Mouse (Mus musculus) kidney, postnatal 0 days (tissue): ENCODE measurements around the gene Shisa7. TPM values are rescaled to one million over a fixed set of nuclear protein-coding genes. Genes with fewer than 3 reads are reported as not detected.
A peak's percentile ranks its signal among the peaks of the same experiment; 100 is the strongest.
"Not testable (repeated sequence)": the region's sequence is repeated elsewhere in the genome, so short reads cannot be mapped to it uniquely, and the experiment has no call there.

ENCODE experiments used
- ATAC-seq: fragments of 200-750 bp; cut with Nextera tagmentation; replicated peaks from 2 replicates; pipeline ENCODE4 v1.8.0; 2017; ENCODE audit warnings: low read depth, moderate number of reproducible peaks, moderate TSS enrichment, moderate library complexity; ENCODE audit not compliant: low FRiP score
- DNase-seq: peaks from one replicate; pipeline ENCODE4 v3.0.0-alpha.2; 2016; ENCODE audit warnings: low spot score
- H3K27ac ChIP-seq: fragments of 300-500 bp; sonication (generic); 2 replicates; pipeline ENCODE4 v1.5.1; 2014; ENCODE audit warnings: mild to moderate bottlenecking
- H3K27me3 ChIP-seq: fragments of 300-500 bp; sonication (generic); 2 replicates; pipeline ENCODE4 v1.6.1; 2014; ENCODE audit warnings: low read length, mixed read lengths; ENCODE audit not compliant: insufficient read depth
- H3K36me3 ChIP-seq: fragments of 300-500 bp; sonication (generic); 2 replicates; pipeline ENCODE4 v1.6.1; 2014; ENCODE audit warnings: low read length, mixed read lengths; ENCODE audit not compliant: insufficient read depth
- H3K4me1 ChIP-seq: fragments of 300-500 bp; sonication (generic); replicated peaks from 2 replicates; pipeline ENCODE4 v1.6.1; 2014; ENCODE audit warnings: antibody characterized with exemption, low read length, mixed read lengths; ENCODE audit not compliant: insufficient read depth
- H3K4me2 ChIP-seq: fragments of 300-500 bp; sonication (generic); 2 replicates; pipeline ENCODE4 v1.6.1; 2014; ENCODE audit warnings: mild to moderate bottlenecking, low read length, moderate library complexity, mixed read lengths
- H3K4me3 ChIP-seq: fragments of 300-500 bp; sonication (generic); replicated peaks from 2 replicates; pipeline ENCODE4 v1.5.1; 2014; ENCODE audit warnings: low read depth, low read length
- H3K9ac ChIP-seq: fragments of 300-500 bp; sonication (generic); 2 replicates; pipeline ENCODE4 v1.6.1; 2014; ENCODE audit warnings: low read depth, low read length
- H3K9me3 ChIP-seq: fragments of 300-500 bp; sonication (generic); replicated peaks from 2 replicates; pipeline ENCODE4 v1.6.1; 2016; ENCODE audit warnings: low read length, inconsistent platforms, mixed read lengths
- CTCF ChIP-seq: IDR thresholded peaks from 2 replicates; pipeline ENCODE4 v1.5.1; 2016; ENCODE audit warnings: antibody characterized with exemption, low read depth, mild to moderate bottlenecking, moderate library complexity
- WGBS: fragments of 180-500 bp; shearing (Covaris S2); extraction: QIAGEN DNeasy Blood & Tissue Kit; methylation state at CpG from one replicate; pipeline ENCODE4 v1.1.7; 2014; 5-methylcytosine and 5-hydroxymethylcytosine counted together
- polyA plus RNA-seq: library from polyadenylated mRNA; unstranded; fragments of >200 nt; fragmentation: Nextera tagmentation; extraction: Ambion mirVana; gene quantifications from 2 replicates; pipeline ENCODE4 v1.2.1, GENCODE M21; 2015

Gene Shisa7
- polyA plus RNA-seq, 1 experiment from 2014 or later, result 0.67 TPM

DNA sequence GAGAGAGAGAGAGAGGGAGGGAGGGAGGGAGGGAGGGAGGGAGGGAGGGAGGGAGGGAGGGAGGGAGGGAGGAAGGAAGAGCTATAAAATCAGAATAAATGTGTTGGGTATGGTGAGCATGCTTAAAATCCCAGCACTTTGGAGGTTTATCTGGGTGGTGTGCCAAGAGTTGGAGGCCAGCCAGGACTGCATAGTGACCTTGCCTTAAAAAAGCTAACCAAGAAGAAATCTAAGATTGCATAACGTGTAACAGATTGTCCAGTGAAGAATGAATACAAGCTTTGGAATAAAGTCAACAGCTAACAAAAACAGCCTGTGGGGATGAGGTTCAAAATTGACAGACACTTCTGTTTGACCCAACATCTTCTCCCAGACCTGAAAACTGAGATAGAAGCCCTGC is 18.5 kb upstream of the Shisa7 start:
- Histone ChIP-seq H3K4me2 (no peak overlapping the region), H3K4me3 (no peak overlapping the region), H3K36me3 (no peaks in the 10 kb centered on the region), H3K27ac (peak overlapping the region; percentile 31; the same call in 1 of the 2 replicates), H3K9me3 (no peaks in the 10 kb centered on the region), H3K9ac (no peak overlapping the region), H3K4me1 (no peaks in the 10 kb centered on the region), H3K27me3 (no peaks in the 10 kb centered on the region)
- ATAC-seq (no peak), DNase-seq (peak; percentile 31)
- WGBS, result 27% methylated on average over 1 of the region's 1 CpGs
- no peak for TF ChIP-seq CTCF

DNA sequence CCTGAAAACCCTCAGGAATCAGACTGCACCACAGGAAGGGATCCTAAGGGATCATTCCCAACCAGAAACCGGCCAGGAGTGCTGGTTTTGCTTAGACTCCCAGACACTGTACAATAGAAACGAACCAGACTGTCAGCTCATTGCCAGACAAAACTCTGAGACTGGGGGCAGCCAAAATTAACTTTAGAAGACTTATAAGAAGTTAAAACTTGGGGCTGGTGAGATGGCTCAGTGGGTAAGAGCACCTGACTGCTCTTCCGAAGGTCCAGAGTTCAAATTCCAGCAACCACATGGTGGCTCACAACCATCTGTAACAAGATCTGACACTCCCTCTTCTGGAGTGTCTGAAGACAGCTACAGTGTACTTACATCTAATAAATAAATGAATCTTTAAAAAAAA is 16.4 kb upstream of the Shisa7 start:
- 59% methylated on average over 3 of the region's 3 CpGs for WGBS
- H3K9ac ChIP-seq, H3K4me3 ChIP-seq, ATAC-seq, H3K27ac ChIP-seq, H3K4me1 ChIP-seq, H3K36me3 ChIP-seq, H3K9me3 ChIP-seq, H3K27me3 ChIP-seq, H3K4me2 ChIP-seq, DNase-seq: not testable (repeated sequence)

DNA sequence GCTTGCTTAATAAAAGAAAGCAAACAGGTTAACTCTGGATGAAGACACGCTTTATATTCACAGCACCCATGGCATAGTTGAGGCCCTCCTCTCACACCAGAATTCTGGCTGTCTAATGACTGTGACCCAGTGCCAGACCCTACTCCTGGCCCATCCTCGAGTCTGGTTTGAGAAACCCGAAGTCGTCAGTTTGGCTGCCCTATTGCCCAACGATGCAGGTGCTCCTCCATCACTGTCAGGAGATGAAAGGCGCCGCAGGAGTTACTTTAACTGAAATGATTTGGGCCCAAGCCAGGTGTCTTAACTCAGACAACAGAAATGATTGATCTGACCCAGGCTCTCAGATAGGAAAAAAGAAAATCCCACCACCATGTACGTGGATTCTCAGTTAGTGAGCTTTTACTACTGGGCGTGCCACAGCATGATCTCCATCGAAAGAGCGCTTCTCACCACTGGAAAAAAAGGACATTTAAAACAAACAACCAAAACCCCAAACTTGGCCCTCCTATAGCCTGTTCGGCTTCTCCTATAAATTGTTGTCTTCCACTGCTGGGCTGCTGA is 15.0 kb upstream of the Shisa7 start:
- TF ChIP-seq CTCF, result no peak
- H3K4me2 ChIP-seq, result no peak overlapping the region
- WGBS, result 57% methylated on average over 12 of the region's 12 CpGs
- H3K4me1 ChIP-seq, result no peaks in the 10 kb centered on the region
- H3K27me3 ChIP-seq, result no peaks in the 10 kb centered on the region
- DNase-seq (no peak), ATAC-seq (no peak)
- no peaks in the 10 kb centered on the region for H3K36me3 ChIP-seq
- no peak overlapping the region for H3K27ac ChIP-seq
- H3K4me3 ChIP-seq, result no peak overlapping the region
- H3K9me3 ChIP-seq, result no peaks in the 10 kb centered on the region
- no peak overlapping the region for H3K9ac ChIP-seq

DNA sequence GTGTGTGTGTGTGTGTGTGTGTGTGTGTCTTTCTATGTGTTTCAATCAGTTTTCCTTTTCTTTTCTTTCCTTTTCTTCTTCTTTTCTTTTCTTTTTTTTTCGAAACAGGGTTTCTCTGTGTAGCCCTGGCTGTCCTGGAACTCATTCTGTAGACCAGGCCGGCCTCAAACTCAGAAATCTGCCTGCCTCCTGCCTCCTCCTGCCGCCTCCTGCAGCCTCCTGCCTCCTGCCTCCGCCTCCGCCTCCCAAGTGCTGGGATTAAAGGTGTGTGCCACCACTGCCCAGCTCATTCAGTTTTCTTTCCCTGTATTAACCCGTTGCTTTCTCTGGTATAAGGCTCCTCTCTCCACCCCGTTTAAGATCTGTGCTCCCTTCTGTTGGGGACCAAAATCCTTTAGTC is 12.8 kb upstream of the Shisa7 start:
- no peak for ATAC-seq
- no peak overlapping the region for H3K4me3 ChIP-seq

DNA sequence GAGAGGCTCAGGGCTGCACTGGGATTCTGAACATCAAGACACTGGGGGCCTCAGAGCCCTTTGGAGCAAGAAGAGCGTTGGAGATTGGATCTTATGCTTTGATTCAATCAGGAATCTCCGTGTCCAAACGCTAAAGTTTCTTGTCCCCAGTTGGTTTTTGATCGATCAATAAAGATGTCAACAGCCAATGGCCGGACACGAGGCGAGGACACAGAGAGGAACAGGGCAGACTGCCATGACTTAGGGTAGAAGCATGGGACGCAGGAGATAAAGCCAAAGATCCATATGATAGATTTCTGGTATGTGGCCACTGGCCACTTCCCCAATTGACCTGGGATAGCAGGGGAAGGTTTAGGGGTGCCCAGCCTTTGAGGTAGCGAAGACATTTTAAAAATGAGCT is 12.0 kb upstream of the Shisa7 start:
- 86% methylated on average over 9 of the region's 9 CpGs for WGBS

More for the DNA sequence above, 12.8 kb upstream of the Shisa7 start:
- Histone ChIP-seq H3K27ac (no peak overlapping the region), H3K4me2 (no peak overlapping the region), H3K9ac (no peak overlapping the region), H3K9me3 (no peaks in the 10 kb centered on the region), H3K4me1 (no peaks in the 10 kb centered on the region), H3K27me3 (no peaks in the 10 kb centered on the region), H3K36me3 (no peaks in the 10 kb centered on the region)
- TF ChIP-seq CTCF, result no peak
- WGBS, result 59% methylated on average over 7 of the region's 7 CpGs
- DNase-seq, result no peak

DNA sequence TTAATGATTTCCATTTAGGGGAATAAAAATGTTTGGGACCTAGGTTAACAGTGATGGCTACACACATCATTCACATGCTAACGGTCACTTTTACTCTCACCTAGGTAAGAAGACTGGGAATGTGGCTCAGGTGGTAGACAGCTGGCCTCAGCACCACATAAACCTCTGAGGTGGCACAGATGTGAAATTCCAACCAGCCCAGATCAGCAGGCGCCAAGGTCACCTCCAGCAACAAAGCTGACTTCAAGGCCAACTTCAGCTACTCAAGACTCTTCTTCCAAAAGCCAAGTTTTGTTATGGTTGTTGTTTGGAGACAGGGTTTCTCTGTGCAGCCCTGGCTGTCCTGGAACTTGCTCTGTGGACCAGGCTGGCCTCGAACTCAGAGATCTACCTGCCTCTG is 9.1 kb upstream of the Shisa7 start:
- H3K4me1 ChIP-seq, result no peaks in the 10 kb centered on the region
- no peaks in the 10 kb centered on the region for H3K36me3 ChIP-seq
- 86% methylated on average over 3 of the region's 3 CpGs for WGBS
- no peak for TF ChIP-seq CTCF
- no peak overlapping the region for H3K9ac ChIP-seq
- no peak overlapping the region for H3K27ac ChIP-seq
- no peaks in the 10 kb centered on the region for H3K9me3 ChIP-seq
- ATAC-seq (no peak), DNase-seq (no peak)
- no peak overlapping the region for H3K4me3 ChIP-seq
- no peak overlapping the region for H3K4me2 ChIP-seq
- H3K27me3 ChIP-seq, result no peaks in the 10 kb centered on the region

More for the DNA sequence above, 12.0 kb upstream of the Shisa7 start:
- H3K36me3 ChIP-seq, result no peaks in the 10 kb centered on the region
- DNase-seq (no peak), ATAC-seq (no peak)
- no peaks in the 10 kb centered on the region for H3K27me3 ChIP-seq
- H3K27ac ChIP-seq, result no peak overlapping the region
- no peak overlapping the region for H3K4me2 ChIP-seq
- H3K4me1 ChIP-seq, result no peaks in the 10 kb centered on the region
- H3K9ac ChIP-seq, result no peak overlapping the region
- no peaks in the 10 kb centered on the region for H3K9me3 ChIP-seq
- no peak overlapping the region for H3K4me3 ChIP-seq
- TF ChIP-seq CTCF, result no peak

DNA sequence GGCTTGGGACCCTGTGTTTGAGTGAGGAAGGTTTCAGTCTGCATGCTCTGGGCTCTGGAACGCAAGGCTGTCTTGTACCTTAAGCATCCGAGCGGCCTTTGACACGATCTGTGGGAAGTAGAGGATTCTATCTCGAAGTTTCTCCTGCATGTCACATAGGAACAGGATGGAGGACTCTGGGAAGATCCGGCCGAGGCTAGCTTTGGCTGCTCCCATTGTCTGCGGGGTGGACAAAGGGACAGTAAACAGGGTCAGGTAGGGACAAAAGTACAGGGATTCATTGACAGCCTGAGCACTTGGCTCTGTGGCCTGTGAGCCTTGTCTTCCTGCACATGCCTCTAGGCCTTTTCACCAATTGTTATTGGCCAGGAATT is 6.8 kb upstream of the Shisa7 start:
- 78% methylated on average over 8 of the region's 8 CpGs for WGBS
- Histone ChIP-seq H3K4me2 (no peak overlapping the region), H3K4me3 (no peak overlapping the region), H3K36me3 (no peaks in the 10 kb centered on the region), H3K9ac (no peak overlapping the region), H3K27me3 (no peaks in the 10 kb centered on the region), H3K4me1 (no peaks in the 10 kb centered on the region), H3K9me3 (no peaks in the 10 kb centered on the region), H3K27ac (no peak overlapping the region)
- ATAC-seq (no peak), DNase-seq (no peak)
- TF ChIP-seq CTCF, result no peak
